Mouse (Mus musculus) T-helper 17 cell (primary cell): Measurements from ENCODE around the gene Zfp981.
"Not testable (repeated sequence)": the region's sequence is repeated elsewhere in the genome, so short reads cannot be mapped to it uniquely, and the experiment has no call there.

Experiments used
- in situ Hi-C, 2 experiments: fragments of 300-600 bp; cut with MboI, MseI; formaldehyde crosslinking; loops; 1 replicate in 1 of 2; 2 replicates in 1 of 2; pipeline ENCODE4 v1.15.1; 2025; ENCODE audit warnings: high pct_unique_total_duplicates in 2 of 2

The Zfp981 gene

GRCm38 (mm10) chr4:146501727-146502126 is at the start of gene Zfp981:
TSS of gene Zfp981 (plus strand) at chr4:146502027.
- in situ Hi-C loops: not testable (repeated sequence)

- in situ Hi-C loops: loop anchor here in 1 of 2 experiments (10.0 kb wide), 2 partner anchors 288 to 442 kb away; no protein-coding TSS in a partner anchor
These were observed 49.3 kb upstream of the Zfp981 start for GRCm38 (mm10) chr4:146452576-146452975.

GRCm38 (mm10) chr4:146454170-146454569 is 47.7 kb upstream of the Zfp981 start:
- in situ Hi-C loops: loop anchor here in 1 of 2 experiments (10.0 kb wide), 2 partner anchors 289 to 441 kb away; no protein-coding TSS in a partner anchor

DNA sequence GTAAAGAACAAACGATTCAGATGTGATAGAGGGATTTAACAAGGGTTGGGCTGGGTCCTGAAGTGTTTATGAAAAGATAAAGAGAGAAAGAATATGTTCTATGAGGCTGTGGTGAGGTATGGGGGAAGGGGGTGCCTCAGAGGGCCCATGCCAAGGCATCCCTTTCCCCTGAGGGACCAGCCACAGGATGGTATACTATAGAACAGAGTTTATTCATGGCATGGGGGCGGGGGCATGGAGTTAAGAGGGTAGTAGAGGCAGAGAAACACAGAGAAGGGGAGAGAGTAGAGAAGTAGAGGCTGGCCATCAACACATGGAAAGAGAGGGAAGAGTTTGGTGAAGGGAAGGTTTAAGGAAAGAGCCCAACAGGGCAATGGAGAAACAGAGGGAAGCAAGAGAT is 46.9 kb upstream of the Zfp981 start:
- in situ Hi-C loops: loop anchor here (5.0 to 10.0 kb wide), 6 partner anchors 192 to 717 kb away; no protein-coding TSS in a partner anchor

DNA sequence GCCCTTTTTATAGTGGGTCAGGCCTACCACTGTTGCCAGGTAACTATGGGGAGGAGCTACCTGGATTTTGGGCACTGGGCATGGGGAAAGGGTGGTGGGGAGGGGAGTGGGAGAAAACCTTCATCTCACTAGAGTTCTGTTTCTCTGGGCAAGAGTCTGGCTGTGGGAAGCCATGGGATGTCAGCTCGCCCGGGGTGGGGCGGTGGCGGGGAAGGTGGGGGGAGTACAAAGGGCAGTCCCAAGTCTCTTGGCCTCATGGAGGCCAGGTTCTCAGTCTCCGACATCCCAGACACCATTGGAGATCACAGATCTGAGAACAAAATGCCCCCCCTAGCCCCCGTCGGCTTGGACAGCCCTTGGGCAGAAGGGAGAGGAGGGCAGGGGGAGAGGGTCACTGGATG is 46.5 kb upstream of the Zfp981 start:
- in situ Hi-C loops: loop anchor here (5.0 to 10.0 kb wide), 6 partner anchors 192 to 717 kb away; no protein-coding TSS in a partner anchor

DNA sequence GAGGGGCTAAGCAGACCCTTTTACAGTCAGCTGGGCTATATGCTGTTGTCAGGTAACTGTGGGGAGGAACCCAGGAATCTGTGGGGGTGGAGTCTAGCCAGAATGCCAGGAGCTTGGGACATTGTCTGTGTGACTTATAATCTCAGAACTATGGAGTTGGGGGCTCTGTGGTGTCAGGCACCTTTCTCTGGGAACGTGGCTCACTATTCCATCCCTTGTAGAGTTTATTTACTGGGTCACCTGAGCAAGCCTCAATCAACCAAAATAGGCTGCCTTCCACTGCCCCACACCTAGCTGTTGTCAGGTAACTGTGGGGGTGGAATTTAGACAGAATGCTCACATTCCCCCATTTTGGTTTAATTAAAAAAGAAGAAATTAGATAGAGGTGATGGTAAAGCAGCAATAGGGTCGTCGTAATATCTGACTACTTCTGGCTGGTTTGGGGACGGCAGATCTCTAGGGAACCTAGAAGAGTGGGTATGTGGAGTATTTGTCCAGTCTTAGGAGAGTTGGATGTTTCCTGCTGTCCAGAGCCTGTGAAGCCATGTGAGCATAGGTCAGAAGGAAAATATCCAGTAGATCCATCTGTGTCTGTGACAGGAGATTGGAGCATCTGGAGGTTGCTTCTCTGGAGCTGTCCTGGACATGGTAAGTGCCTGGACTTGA is 45.6 kb upstream of the Zfp981 start:
- in situ Hi-C loops: loop anchor here (5.0 to 10.0 kb wide), 6 partner anchors 191 to 716 kb away; no protein-coding TSS in a partner anchor

DNA sequence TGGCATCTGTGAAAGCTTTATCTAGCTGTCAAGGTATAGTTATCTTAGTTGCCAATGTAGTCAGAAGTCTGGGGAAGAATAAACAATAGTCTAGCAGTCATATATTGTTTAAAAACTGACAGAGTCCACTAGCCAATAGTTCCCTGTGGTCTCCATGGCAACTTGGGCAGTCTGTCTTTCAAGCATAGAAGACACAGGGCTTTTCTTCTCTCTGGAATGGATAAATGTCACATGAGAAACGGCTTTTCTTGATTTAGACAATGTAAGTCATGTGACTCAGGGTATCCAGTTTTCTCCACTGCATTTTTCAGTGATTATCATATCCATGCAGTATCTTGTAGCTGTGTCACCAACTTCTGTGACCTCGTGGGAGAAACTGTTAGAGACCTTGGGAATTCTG is 44.7 kb upstream of the Zfp981 start:
- in situ Hi-C loops: loop anchor here (5.0 to 10.0 kb wide), 6 partner anchors 190 to 715 kb away; no protein-coding TSS in a partner anchor

DNA sequence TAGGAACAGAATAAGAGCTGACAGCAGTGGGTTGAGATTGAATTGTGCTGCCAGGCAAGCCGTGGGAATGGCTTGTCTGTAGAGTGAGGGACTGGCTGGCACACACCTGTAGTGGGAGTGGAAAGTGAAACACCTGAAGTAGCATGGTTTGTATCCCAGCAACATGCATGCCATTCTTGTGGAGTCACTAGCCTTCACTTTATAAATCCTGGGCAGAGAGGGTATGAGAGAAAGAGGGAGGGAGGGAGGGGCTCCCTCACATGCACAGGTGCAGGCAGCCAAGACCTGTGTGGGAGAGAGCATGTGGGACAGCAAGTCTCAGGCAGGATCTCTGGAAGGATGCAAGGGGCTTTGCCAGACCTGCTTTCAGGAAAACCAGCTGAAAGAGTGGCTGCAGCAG is 44.1 kb upstream of the Zfp981 start:
- in situ Hi-C loops: loop anchor here (5.0 to 10.0 kb wide), 6 partner anchors 190 to 715 kb away; no protein-coding TSS in a partner anchor

- in situ Hi-C loops: loop anchor here (5.0 to 10.0 kb wide), 6 partner anchors 187 to 712 kb away; no protein-coding TSS in a partner anchor
These were observed 42.0 kb upstream of the Zfp981 start for GRCm38 (mm10) chr4:146459822-146460221.

GRCm38 (mm10) chr4:146460685-146461084 is 41.1 kb upstream of the Zfp981 start:
- in situ Hi-C loops: not testable (repeated sequence)

DNA sequence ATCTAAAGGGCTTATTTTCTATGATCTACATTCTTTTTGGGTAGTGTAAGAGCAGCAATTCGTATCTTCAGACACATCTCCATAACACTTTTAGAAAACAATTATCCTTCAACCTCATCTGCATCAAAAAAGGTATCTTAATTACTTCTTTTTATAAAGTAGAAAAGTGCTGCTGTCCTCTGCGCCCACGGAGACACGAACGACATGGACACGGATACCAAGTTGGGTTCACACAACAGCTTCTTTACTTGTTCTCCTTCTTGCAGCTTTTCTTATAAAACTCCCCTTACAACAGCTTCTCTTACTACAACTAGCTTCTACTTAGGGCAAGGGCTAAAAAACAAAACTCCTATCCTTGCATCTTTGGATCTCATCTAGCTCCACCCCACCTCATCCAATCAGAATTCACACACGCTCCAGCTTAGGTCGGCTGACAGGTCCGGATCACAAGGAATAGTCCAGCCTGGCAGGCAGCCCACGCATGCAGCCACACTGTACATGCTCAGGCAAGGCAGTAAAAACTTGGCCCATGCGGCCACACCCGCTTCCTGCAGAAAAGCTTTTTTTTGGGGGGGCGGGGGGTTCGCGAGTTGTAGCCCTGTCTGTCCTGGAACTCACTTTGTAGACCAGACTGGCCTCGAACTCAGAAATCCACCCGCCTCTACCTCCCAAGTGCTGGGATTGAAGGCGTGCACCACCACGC is 38.0 kb upstream of the Zfp981 start:
- in situ Hi-C loops: not testable (repeated sequence)

- in situ Hi-C loops: not testable (repeated sequence)
These were observed 31.8 kb upstream of the Zfp981 start for GRCm38 (mm10) chr4:146469984-146470383.

DNA sequence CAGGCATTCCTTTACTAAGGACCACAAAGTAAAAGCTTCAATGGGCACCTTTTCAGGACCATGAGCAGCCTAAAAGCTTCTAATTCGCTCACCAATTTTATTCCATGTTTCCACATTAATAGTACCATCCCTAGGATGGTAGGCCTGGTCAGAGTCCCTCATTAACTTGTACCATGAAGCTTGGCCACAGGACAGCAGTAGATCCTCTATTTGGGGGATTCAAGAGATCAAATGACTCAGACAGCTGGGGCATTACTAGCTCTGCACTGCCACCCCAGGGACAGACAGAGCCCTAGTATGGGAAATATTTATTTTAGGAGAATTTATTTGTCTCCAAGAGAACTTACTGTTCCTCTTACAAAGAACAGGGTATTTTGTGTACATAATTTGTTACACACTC is 27.6 kb upstream of the Zfp981 start:
- in situ Hi-C loops: not testable (repeated sequence)

DNA sequence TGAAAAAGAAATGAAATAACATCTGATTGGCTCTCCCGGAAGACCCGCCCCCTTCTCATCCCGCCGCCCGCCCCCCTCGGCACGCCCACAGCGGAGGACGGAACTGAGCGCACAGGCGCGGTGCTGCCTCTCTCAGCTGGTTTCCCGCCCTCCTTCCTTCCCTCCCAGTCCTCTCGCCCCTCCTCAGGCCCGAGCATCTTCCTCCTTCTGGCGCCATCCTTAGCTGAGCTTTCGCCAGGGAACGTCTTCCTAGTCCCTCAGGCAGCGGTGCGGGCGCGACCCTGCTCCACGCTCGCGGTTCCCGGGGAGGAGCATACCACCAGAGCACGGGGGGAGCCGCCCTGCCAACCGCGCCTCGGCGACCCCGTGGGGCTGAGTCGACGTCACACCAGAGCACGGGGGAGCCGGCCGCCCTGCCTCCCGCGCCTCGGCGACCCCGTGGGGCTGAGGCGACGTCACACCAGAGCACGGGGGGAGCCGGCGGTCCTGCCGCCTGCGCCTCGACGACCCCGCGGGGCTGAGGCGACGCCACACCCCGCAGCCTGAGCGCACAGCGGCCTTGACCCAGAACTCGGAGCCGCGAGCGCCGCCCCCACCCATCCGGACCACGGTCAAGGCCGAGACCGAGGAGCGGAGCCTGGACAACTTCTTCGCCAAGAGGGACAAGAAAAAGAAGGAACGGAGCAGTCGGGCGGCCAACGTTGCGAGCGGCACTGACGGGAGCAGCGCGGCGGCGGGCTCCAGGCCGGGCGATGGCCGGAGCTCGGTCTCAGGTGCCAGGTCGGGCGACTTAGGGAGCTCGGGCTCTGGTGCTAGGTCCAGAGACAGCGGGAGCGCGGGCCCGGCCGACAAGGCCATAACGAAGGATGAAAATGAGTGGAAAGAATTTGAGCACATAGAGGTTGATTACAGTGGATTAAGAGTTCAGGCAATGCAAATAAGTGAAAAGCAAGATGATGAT is 26.8 kb upstream of the Zfp981 start:
- in situ Hi-C loops: loop anchor here in 1 of 2 experiments (25.0 kb wide), 1 partner anchor 1287 kb away; no protein-coding TSS in a partner anchor

GRCm38 (mm10) chr4:146476260-146476659 is 25.6 kb upstream of the Zfp981 start:
- in situ Hi-C loops: loop anchor here in 1 of 2 experiments (25.0 kb wide), 1 partner anchor 1286 kb away; no protein-coding TSS in a partner anchor

GRCm38 (mm10) chr4:146476959-146477358 is 24.9 kb upstream of the Zfp981 start:
- in situ Hi-C loops: loop anchor here in 1 of 2 experiments (25.0 kb wide), 1 partner anchor 1285 kb away; no protein-coding TSS in a partner anchor

DNA sequence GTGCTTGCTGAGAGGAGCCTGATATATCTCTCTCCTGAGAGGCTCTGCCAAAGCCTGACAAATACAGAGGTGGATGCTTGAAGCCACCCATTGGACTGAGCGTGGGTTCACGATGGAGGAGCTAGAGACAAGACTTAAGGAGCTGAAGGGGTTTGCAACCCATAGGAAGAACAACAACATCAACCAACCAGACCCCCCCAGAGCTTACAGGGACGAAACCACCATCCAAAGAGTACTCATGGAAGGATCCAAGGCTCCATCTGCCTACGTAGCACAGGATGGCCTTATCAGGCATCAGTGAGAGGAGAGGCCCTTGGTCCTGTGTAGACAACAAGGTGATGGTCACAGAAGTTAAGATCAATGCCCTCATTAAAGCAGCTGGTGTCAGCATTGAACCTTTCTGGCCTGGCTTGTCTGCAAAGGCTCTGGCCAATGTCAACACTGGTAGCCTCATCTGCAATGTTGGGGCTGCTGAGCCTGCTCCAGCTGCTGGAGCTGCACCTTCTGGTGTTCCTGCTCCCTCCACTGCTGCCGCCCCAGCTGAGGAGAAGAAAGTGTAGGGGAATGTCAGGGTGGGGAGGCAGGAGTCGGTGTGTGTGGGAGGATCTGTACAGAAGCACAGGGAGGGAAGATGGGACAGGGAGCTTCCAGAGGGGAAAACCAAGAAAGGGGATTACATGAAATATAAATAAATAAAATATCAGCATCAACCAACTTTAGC is 21.3 kb upstream of the Zfp981 start:
- in situ Hi-C loops: loop anchor here (5.0 to 25.0 kb wide), 14 partner anchors 313 to 1282 kb away; partner anchors contain the start of genes Zfp978 (in 1 of the 2) and Zfp979 (in 1 of the 2)

- in situ Hi-C loops: loop anchor here (5.0 to 25.0 kb wide), 14 partner anchors 315 to 1280 kb away; partner anchors contain the start of genes Zfp978 (in 1 of the 2) and Zfp979 (in 1 of the 2)
These were observed 19.3 kb upstream of the Zfp981 start for GRCm38 (mm10) chr4:146482546-146482945.

DNA sequence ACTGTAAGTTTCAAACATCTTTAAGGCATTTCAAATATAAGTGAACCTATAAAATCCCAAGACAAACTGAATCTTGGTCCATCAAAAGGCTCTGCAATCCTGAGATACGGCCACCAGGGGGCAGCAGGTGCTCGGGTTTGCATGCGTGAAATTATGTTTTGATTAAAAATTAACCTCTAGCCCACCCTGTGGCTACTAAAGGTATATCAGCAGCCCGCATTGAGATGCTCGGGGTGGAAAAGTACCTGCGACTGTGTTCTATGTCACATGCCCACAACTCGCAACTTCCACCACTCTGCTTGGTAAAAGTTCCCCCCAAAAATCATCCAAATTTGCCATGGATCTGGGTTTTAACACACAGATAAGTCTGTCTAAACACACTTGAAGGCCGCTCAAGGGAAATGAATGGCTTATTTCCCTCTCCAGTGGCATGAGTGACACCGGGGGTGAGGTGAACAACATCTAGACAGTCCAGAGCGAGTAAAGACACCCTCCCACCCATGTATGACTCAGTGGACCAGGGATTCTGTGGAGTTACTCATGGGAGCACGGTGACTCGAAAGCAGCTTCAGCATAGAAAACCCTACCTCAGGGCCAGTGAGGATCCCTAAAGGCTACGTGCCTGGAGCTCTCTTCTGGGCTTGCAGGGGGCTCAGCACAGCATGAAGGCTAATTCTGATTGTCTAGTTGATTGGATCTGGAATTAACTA is 18.1 kb upstream of the Zfp981 start:
- in situ Hi-C loops: loop anchor here (5.0 to 25.0 kb wide), 14 partner anchors 316 to 1279 kb away; partner anchors contain the start of genes Zfp978 (in 1 of the 2) and Zfp979 (in 1 of the 2)
